Mouse (Mus musculus) heart, adult 8-10 months (tissue): Measurements from ENCODE around the gene Fbxl16. TPM values are rescaled to one million over a fixed set of nuclear protein-coding genes. Genes with fewer than 3 reads are reported as not detected.
"Not testable (repeated sequence)": the region's sequence is repeated elsewhere in the genome, so short reads cannot be mapped to it uniquely, and the experiment has no call there.

Experiments
- DNase-seq: peaks from one replicate; pipeline ENCODE4 v3.0.0; 2022; ENCODE audit warnings: low spot score
- total RNA-seq, 4 experiments: library from RNA; stranded (reverse); gene quantifications; 2 replicates each; pipeline ENCODE4 v1.2.4; 2022

Gene Fbxl16
- total RNA-seq, 4 experiments from 2014 or later: 1.2 to 1.9 (median 1.5) TPM

GRCm38 (mm10) chr17:25795609-25796092 is 13.2 kb upstream of the Fbxl16 start, which contains the start of gene AC134908.4:
Gene AC134908.4 (minus strand): TSS chr17:25795659.
- no peak for DNase-seq

- DNase-seq: no peak
Observed at GRCm38 (mm10) chr17:25796211-25796771, 12.6 kb upstream of the Fbxl16 start.

- peak; percentile 89 for DNase-seq
Observed at GRCm38 (mm10) chr17:25796951-25797369, 11.9 kb upstream of the Fbxl16 start, which contains the start of gene Metrn. Gene Metrn (minus strand): TSS chr17:25797136.

- DNase-seq: peak; percentile 75
Observed at GRCm38 (mm10) chr17:25801029-25801428, 7.9 kb upstream of the Fbxl16 start.

- DNase-seq: peak; percentile 47
Observed at GRCm38 (mm10) chr17:25802825-25803517, 5.9 kb upstream of the Fbxl16 start.

GRCm38 (mm10) chr17:25806507-25806906 is 2.4 kb upstream of the Fbxl16 start:
- DNase-seq: no peak

- DNase-seq: not testable (repeated sequence)
Observed at GRCm38 (mm10) chr17:25807452-25807851, 1.4 kb upstream of the Fbxl16 start.

GRCm38 (mm10) chr17:25808028-25808427 is 857 bp upstream of the Fbxl16 start:
- no peak for DNase-seq

- no peak for DNase-seq
Observed at GRCm38 (mm10) chr17:25809606-25810340, 888 bp downstream of the Fbxl16 start.

GRCm38 (mm10) chr17:25810890-25811289 is 2.0 kb downstream of the Fbxl16 start:
- no peak for DNase-seq

GRCm38 (mm10) chr17:25813471-25813870 is 4.6 kb downstream of the Fbxl16 start:
- DNase-seq: no peak

GRCm38 (mm10) chr17:25817662-25818061 is 8.8 kb downstream of the Fbxl16 start:
- DNase-seq: no peak

- no peak for DNase-seq
Observed at GRCm38 (mm10) chr17:25818851-25819780, 10.2 kb downstream of the Fbxl16 start.

- DNase-seq: peak; percentile 84
Observed at GRCm38 (mm10) chr17:25823452-25823851, 14.6 kb downstream of the Fbxl16 start, which contains the start of gene Wdr24. Gene Wdr24 (plus strand): TSS chr17:25823627.

- DNase-seq: no peak
Observed at GRCm38 (mm10) chr17:25824362-25825142, 15.7 kb downstream of the Fbxl16 start.

- no peak for DNase-seq
Observed at GRCm38 (mm10) chr17:25825311-25825710, 16.4 kb downstream of the Fbxl16 start.

GRCm38 (mm10) chr17:25825984-25826570 is 17.2 kb downstream of the Fbxl16 start:
- DNase-seq: no peak

GRCm38 (mm10) chr17:25827011-25827410 is 18.1 kb downstream of the Fbxl16 start:
- DNase-seq: no peak

GRCm38 (mm10) chr17:25827546-25828222 is 18.8 kb downstream of the Fbxl16 start:
- DNase-seq: no peak
